Mouse (Mus musculus) stomach, embryonic 16.5 days (tissue): ENCODE data around the gene Adck1. TPM values are rescaled to one million over a fixed set of nuclear protein-coding genes. Genes with fewer than 3 reads are reported as not detected.

ENCODE experiments used
- ATAC-seq: fragments of 200-750 bp; cut with Nextera tagmentation; 2 replicates; pipeline ENCODE4 v1.8.0; 2017; ENCODE audit warnings: moderate number of reproducible peaks, moderate TSS enrichment; ENCODE audit not compliant: insufficient read depth, low FRiP score
- H3K27ac ChIP-seq: fragments of 300-500 bp; sonication (generic); 2 replicates; pipeline ENCODE4 v1.5.1; 2014; ENCODE audit warnings: low read length
- H3K27me3 ChIP-seq: fragments of 300-500 bp; sonication (generic); 2 replicates; pipeline ENCODE4 v1.6.1; 2014; ENCODE audit warnings: low read length, control low read depth, mixed read lengths; ENCODE audit not compliant: control insufficient read depth, insufficient read depth
- H3K36me3 ChIP-seq: fragments of 300-500 bp; sonication (generic); 2 replicates; pipeline ENCODE4 v1.6.1; 2014; ENCODE audit warnings: low read length; ENCODE audit not compliant: control insufficient read depth, insufficient read depth
- H3K4me1 ChIP-seq: fragments of 300-500 bp; sonication (generic); 2 replicates; pipeline ENCODE4 v1.6.1; 2014; ENCODE audit warnings: low read length, control low read depth, mixed read lengths; ENCODE audit not compliant: control insufficient read depth, insufficient read depth
- H3K4me2 ChIP-seq: fragments of 300-500 bp; sonication (generic); 2 replicates; pipeline ENCODE4 v1.6.1; 2014; ENCODE audit warnings: low read depth, low read length, mixed read lengths
- H3K4me3 ChIP-seq: fragments of 300-500 bp; sonication (generic); replicated peaks from 2 replicates; pipeline ENCODE4 v1.5.1; 2014; ENCODE audit warnings: mild to moderate bottlenecking, low read length
- H3K9ac ChIP-seq: fragments of 300-500 bp; sonication (generic); 2 replicates; pipeline ENCODE4 v1.6.1; 2014; ENCODE audit warnings: low read length
- H3K9me3 ChIP-seq: fragments of 300-500 bp; sonication (generic); replicated peaks from 2 replicates; pipeline ENCODE4 v1.6.1; 2016; ENCODE audit warnings: low read length, control low read depth; ENCODE audit not compliant: control insufficient read depth
- WGBS: fragments of 180-500 bp; shearing (Covaris S2); extraction: QIAGEN DNeasy Blood & Tissue Kit; methylation state at CpG from one replicate; pipeline ENCODE4 v1.1.7; 2014; 5-methylcytosine and 5-hydroxymethylcytosine counted together
- polyA plus RNA-seq: library from polyadenylated mRNA; unstranded; fragments of >200 nt; fragmentation: Nextera tagmentation; extraction: Ambion mirVana; gene quantifications from 2 replicates; pipeline ENCODE4 v1.2.1, GENCODE M21; 2015

Adck1 gene
- polyA plus RNA-seq, 1 experiment from 2014 or later = 16.7 TPM

DNA sequence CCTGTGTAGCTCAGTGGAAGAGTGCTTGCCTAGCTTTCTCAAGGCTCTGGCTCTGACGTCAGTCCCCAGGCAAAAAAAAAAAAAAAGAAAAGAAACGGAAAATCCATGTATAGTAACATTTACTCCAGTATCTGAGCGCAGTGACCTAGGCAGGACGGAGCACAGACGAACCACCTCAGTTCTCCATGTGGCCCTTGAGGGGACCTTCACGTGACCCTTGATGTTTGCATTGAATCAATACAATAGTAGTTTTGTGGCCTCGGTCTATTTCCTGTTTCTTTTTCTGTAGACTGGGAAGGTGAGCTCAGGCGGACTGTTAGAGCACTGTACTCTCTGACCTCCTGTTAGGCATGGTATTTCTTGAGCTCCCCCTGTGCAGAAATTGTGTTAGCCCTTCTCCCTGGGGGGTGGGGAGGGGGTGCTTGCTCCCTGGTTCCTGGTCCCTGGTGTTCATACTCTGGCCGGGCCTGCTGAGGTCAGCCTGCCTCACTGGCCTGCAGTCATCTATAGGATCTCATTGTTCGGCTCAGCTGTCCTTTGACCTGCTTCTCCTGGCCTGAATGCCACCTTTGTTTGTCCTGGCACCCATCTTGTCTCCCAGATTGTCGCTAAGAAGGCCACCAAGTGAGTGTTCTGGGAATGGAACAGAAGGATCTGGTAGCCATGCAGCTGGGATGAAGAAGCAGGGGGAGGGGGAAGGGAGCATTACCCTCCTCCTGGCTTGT lies 48.1 kb downstream of the Adck1 start:
- H3K36me3 ChIP-seq = no peaks in the 10 kb centered on the region
- 53% methylated on average over 11 of the region's 11 CpGs for WGBS
- no peak overlapping the region for H3K4me2 ChIP-seq
- H3K9ac ChIP-seq = no peak overlapping the region
- no peaks in the 10 kb centered on the region for H3K9me3 ChIP-seq
- H3K27ac ChIP-seq = no peak overlapping the region
- ATAC-seq = 0 out of 2 replicates have a peak, but pooled peaks have one; percentile 53
- H3K27me3 ChIP-seq = no peaks in the 10 kb centered on the region
- no peak overlapping the region for H3K4me3 ChIP-seq
- no peaks in the 10 kb centered on the region for H3K4me1 ChIP-seq

DNA sequence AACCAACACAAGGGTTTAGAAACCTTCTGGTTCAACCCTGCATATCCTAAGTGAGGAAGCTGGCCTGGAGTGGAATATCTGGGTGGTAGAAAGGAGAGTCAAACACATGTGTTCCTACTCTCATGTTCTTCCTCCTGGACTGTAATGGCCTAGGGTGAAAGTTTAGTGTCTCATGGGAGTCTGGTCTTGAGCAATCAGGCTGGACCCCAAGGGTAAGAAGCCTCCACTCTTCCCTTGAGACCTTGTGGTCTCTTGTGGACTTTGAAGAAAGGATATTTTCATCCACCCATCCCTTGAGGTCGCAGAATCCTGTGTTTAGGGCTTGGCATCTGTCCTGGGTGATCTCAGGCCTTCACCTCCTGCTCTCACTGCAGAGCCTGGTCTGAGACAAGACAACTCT lies 52.9 kb downstream of the Adck1 start:
- WGBS = 80% methylated on average over 1 of the region's 1 CpGs
- no peak overlapping the region for H3K4me2 ChIP-seq
- no peak overlapping the region for H3K4me3 ChIP-seq
- H3K27me3 ChIP-seq = no peaks in the 10 kb centered on the region
- no peak overlapping the region for H3K9ac ChIP-seq
- H3K36me3 ChIP-seq = no peaks in the 10 kb centered on the region
- H3K4me1 ChIP-seq = no peaks in the 10 kb centered on the region
- H3K27ac ChIP-seq = no peak overlapping the region
- ATAC-seq = no peak
- H3K9me3 ChIP-seq = no peaks in the 10 kb centered on the region

DNA sequence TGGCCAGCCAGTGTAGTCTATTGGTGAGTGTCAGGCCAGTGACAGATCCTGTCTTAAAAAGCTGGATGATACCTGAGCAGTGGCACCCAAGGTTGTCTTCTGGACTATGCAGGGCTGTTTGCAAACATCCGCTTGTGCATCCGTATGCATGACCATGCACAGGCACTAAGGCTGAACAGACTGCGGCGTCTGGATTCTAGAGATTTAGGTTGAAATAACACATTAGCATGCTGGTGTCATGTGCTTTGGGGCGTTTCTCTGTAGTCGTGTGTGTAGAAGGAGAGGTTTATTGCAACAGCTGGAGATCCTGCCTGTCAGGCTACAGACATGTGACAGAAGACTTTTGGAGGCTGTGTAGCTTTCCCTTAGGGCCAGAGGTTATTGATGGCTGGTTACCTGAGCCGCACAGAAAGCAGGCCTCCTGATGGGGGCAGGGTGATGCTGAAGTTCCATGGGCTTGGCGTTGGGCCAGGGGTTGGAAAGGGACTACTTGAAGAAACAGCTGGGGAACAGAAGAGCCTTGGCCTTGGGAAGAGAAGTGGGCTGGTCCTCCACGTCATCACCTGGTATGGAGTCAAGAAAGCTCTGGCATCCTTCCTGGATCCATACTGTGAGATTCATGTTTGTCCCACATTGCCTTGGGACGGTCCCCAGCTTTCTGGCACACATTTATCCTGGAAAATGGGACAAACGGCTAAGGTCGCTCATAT lies 59.7 kb downstream of the Adck1 start:
- Histone ChIP-seq H3K27ac (no peak overlapping the region), H3K4me2 (no peak overlapping the region), H3K4me3 (no peak overlapping the region), H3K27me3 (no peaks in the 10 kb centered on the region), H3K4me1 (no peaks in the 10 kb centered on the region), H3K9me3 (no peaks in the 10 kb centered on the region), H3K36me3 (no peaks in the 10 kb centered on the region), H3K9ac (no peak overlapping the region)
- WGBS = 58% methylated on average over 12 of the region's 12 CpGs
- ATAC-seq = peak; percentile 51

DNA sequence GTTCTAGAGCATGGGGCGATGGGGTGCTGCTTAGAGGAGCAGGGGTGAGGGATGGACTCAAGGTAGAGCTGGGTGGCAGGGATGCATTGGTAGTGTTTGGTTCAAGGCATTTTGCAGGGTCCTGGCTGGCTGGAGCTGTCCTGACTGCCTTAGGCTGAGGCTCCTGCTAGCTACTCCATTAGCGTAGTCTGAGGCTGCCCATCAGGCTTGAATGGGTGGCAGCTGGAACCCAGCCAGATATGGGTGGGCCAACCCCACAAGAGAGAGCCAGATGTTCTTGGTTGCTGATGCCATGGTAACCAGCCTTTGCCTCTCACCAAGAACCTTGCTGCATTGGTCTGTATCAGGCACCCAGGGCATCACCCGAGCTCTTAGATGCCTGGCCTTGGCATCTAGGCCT lies 66.6 kb downstream of the Adck1 start:
- no peak overlapping the region for H3K4me2 ChIP-seq
- ATAC-seq = no peak
- no peaks in the 10 kb centered on the region for H3K27me3 ChIP-seq
- no peaks in the 10 kb centered on the region for H3K9me3 ChIP-seq
- no peak overlapping the region for H3K27ac ChIP-seq
- 83% methylated on average over 3 of the region's 3 CpGs for WGBS
- H3K36me3 ChIP-seq = no peaks in the 10 kb centered on the region
- H3K9ac ChIP-seq = no peak overlapping the region
- H3K4me1 ChIP-seq = no peaks in the 10 kb centered on the region
- no peak overlapping the region for H3K4me3 ChIP-seq

DNA sequence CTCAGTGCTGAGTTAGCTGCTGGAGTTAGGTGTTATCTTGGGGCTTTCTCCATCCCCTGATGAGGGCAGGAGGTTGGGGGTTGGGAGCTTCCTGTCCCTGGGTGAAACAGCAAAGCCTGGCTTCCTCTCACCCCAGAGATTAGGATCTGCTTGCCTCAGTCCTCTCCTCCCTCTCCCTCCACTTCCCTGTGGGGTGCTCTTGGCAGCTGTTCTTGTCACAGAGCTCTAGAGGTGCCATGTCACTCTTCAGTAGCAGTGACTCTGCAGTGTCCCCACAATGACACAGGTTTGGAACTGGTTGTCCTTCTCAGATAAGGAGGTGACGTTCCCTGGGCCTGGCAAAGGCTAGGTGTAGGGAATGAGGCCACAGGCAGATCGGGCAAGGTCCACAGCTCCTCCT lies 68.4 kb downstream of the Adck1 start:
- no peak overlapping the region for H3K4me2 ChIP-seq
- ATAC-seq = no peak
- WGBS = 80% methylated on average over 2 of the region's 2 CpGs

DNA sequence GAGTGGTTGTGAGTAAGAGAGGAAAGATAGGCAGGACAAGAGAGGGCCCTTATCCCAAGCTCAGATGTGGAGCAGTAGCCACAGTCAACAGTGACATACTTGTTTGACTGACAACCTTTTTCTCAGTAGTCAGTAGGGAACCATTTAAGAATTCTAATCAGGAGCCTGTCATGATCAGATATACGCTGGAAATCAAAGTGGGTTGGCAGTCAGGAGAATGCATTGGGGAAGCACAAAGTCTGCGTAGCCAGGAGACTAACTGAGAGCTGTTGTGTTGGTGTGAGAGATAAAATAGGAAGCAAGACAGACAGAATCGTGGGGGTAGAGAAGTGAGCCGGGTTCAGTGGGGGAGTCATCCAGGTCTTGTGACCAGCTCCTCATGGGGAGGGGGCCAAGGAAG lies 71.9 kb downstream of the Adck1 start:
- no peaks in the 10 kb centered on the region for H3K9me3 ChIP-seq
- no peaks in the 10 kb centered on the region for H3K36me3 ChIP-seq
- no peak overlapping the region for H3K27ac ChIP-seq
- no peak for ATAC-seq
- H3K4me3 ChIP-seq = no peak overlapping the region
- H3K27me3 ChIP-seq = no peaks in the 10 kb centered on the region
- 89% methylated on average over 4 of the region's 4 CpGs for WGBS
- no peak overlapping the region for H3K9ac ChIP-seq
- H3K4me1 ChIP-seq = no peaks in the 10 kb centered on the region
- no peak overlapping the region for H3K4me2 ChIP-seq

More for the DNA sequence above, 68.4 kb downstream of the Adck1 start:
- H3K9me3 ChIP-seq = no peaks in the 10 kb centered on the region
- H3K4me1 ChIP-seq = no peaks in the 10 kb centered on the region
- no peak overlapping the region for H3K27ac ChIP-seq
- H3K9ac ChIP-seq = no peak overlapping the region
- no peak overlapping the region for H3K4me3 ChIP-seq
- H3K27me3 ChIP-seq = no peaks in the 10 kb centered on the region
- H3K36me3 ChIP-seq = no peaks in the 10 kb centered on the region

DNA sequence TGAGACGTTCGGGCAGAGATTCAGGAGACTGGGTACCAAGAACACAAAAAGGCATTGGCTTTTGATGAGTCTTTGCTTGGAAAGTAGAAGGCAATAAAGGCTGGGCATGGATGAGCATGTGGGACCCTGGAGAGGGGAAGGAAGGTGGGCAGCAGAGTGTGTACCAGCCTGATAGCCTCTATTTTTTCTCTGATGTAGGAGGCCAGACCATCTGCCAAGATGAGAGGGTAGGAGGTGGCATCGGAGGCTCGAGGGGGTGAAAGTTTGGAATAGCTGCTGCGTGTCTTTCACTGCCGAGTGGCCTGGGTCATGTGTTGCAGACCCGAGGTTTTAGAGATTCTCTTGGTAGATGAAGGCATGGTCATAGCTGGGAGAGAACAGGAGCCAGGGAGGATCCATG lies 72.8 kb downstream of the Adck1 start:
- no peak overlapping the region for H3K27ac ChIP-seq
- ATAC-seq = no peak
- H3K36me3 ChIP-seq = no peaks in the 10 kb centered on the region
- H3K4me1 ChIP-seq = no peaks in the 10 kb centered on the region
- no peak overlapping the region for H3K4me3 ChIP-seq
- no peak overlapping the region for H3K9ac ChIP-seq
- 92% methylated on average over 7 of the region's 7 CpGs for WGBS
- H3K27me3 ChIP-seq = no peaks in the 10 kb centered on the region
- H3K9me3 ChIP-seq = no peaks in the 10 kb centered on the region
- no peak overlapping the region for H3K4me2 ChIP-seq

DNA sequence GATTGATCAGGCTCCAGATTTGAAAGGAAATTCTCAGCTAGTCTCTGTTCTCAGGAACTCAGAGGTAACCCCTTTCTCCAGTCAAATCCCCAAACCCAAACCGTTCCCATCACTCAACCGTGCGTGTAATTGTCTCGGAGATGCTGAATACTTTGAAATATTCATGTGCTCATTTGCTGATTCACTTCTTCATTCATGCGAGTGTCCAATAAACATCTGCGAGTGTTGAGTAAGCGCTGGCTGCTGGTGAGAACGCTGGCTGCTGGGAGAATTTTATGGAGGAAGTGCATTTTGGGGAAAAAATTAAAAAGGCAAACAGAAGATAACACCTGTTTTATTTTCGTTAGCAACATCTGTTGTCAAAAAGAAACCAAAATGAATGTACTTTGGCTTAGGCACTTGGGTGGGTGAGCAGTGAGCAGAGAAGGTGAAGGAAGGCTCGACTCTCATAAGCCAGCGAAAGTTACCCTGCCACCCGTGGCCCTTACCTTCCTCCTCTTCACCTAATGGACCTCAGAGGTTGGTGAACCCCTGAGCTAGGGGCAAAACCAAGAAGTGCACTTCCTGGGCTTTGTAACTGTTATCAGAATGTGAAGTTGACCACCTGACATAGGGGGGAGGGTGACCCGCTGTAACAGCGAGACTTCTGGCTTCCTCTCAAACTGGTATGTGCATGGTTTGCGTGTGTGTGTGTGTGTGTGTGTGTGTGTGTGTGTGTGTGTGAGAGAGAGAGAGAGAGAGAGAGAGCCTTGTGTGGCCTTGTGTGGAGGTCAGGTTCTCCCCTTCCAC lies 76.8 kb downstream of the Adck1 start:
- Histone ChIP-seq H3K9ac (no peak overlapping the region), H3K36me3 (0 out of 2 replicates have a peak, but pooled peaks cover 4% of the 10 kb centered on the region), H3K4me1 (no peaks in the 10 kb centered on the region), H3K9me3 (no peaks in the 10 kb centered on the region), H3K27me3 (no peaks in the 10 kb centered on the region), H3K27ac (no peak overlapping the region), H3K4me3 (no peak overlapping the region), H3K4me2 (no peak overlapping the region)
- 71% methylated on average over 15 of the region's 15 CpGs for WGBS
- no peak for ATAC-seq
